Mouse (Mus musculus) lung, embryonic 16.5 days (tissue): ENCODE measurements around the gene Pithd1. TPM values are rescaled to one million over a fixed set of nuclear protein-coding genes. Genes with fewer than 3 reads are reported as not detected.
A peak's percentile ranks its signal among the peaks of the same experiment; 100 is the strongest.

ENCODE experiments used
- ATAC-seq: fragments of 200-750 bp; cut with Nextera tagmentation; 2 replicates; pipeline ENCODE4 v1.8.0; 2017; ENCODE audit warnings: low read depth, mild to moderate bottlenecking, moderate library complexity
- H3K27ac ChIP-seq: fragments of 300-500 bp; sonication (generic); 2 replicates; pipeline ENCODE4 v1.5.1; 2014; ENCODE audit warnings: mild to moderate bottlenecking, control low read depth, low read length
- H3K27me3 ChIP-seq: fragments of 300-500 bp; sonication (generic); 2 replicates; pipeline ENCODE4 v1.6.1; 2014; ENCODE audit warnings: low read depth, low read length, mixed read lengths; ENCODE audit not compliant: control insufficient read depth, insufficient read depth
- H3K36me3 ChIP-seq: fragments of 300-500 bp; sonication (generic); 2 replicates; pipeline ENCODE4 v1.6.1; 2014; ENCODE audit warnings: low read length; ENCODE audit not compliant: control insufficient read depth, insufficient read depth
- H3K4me1 ChIP-seq: fragments of 300-500 bp; sonication (generic); replicated peaks from 2 replicates; pipeline ENCODE4 v1.6.1; 2014; ENCODE audit warnings: low read length, mixed read lengths; ENCODE audit not compliant: control insufficient read depth, insufficient read depth
- H3K4me2 ChIP-seq: fragments of 300-500 bp; sonication (generic); 2 replicates; pipeline ENCODE4 v1.6.1; 2014; ENCODE audit warnings: low read depth, low read length, control low read depth
- H3K4me3 ChIP-seq: fragments of 300-500 bp; sonication (generic); 2 replicates; pipeline ENCODE4 v1.5.1; 2014; ENCODE audit warnings: mild to moderate bottlenecking, low read length, control low read depth
- H3K9ac ChIP-seq: fragments of 300-500 bp; sonication (generic); 2 replicates; pipeline ENCODE4 v1.6.1; 2014; ENCODE audit warnings: low read length, control low read depth
- H3K9me3 ChIP-seq: fragments of 300-500 bp; sonication (generic); 2 replicates; pipeline ENCODE4 v1.6.1; 2016; ENCODE audit warnings: low read length; ENCODE audit not compliant: control insufficient read depth
- WGBS: fragments of 180-500 bp; shearing (Covaris S2); extraction: QIAGEN DNeasy Blood & Tissue Kit; methylation state at CpG from one replicate; pipeline ENCODE4 v1.1.7; 2014; 5-methylcytosine and 5-hydroxymethylcytosine counted together
- polyA plus RNA-seq: library from polyadenylated mRNA; unstranded; fragments of >200 nt; fragmentation: Nextera tagmentation; extraction: Ambion mirVana; gene quantifications from 2 replicates; pipeline ENCODE4 v1.2.1, GENCODE M21; 2015

Gene Pithd1
- polyA plus RNA-seq, 1 experiment from 2014 or later, result 49.3 TPM

GRCm38 (mm10) chr4:135966283-135966682, 20.8 kb downstream of the Pithd1 start:
- H3K9me3 ChIP-seq, result no peaks in the 10 kb centered on the region
- H3K4me1 ChIP-seq, result peaks cover 12% of the 10 kb centered on the region
- H3K9ac ChIP-seq, result no peak overlapping the region
- no peak for ATAC-seq
- no peak overlapping the region for H3K4me2 ChIP-seq
- 92% methylated on average over 16 of the region's 16 CpGs for WGBS
- H3K27me3 ChIP-seq, result no peaks in the 10 kb centered on the region
- peaks cover 19% of the 10 kb centered on the region for H3K36me3 ChIP-seq
- H3K27ac ChIP-seq, result no peak overlapping the region
- H3K4me3 ChIP-seq, result no peak overlapping the region

- no peak overlapping the region for H3K4me2 ChIP-seq
Observed at GRCm38 (mm10) chr4:135965113-135965512, 22.0 kb downstream of the Pithd1 start.

DNA sequence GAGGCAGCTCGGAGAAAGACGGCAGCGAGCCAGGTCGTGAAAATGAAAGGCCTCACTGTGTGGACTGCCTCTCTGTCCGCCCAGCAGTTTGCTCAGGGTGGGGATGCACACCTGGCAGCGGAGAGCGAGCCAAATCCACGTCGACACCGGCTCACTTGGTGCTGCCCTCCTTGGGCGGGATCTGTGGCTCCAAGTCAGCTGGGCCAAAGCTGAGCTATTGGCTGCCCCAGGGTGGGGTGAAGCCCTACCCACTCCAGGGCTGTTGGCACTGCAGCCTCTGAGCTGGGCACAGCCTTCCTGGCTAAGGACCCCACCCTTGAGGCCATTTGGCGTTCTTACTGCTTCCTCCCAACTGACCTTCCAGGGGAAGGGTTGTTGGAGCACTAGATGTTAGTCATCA, 22.6 kb downstream of the Pithd1 start:
- Histone ChIP-seq H3K27ac (peak overlapping the region; percentile 84), H3K4me1 (peaks cover 11% of the 10 kb centered on the region), H3K9me3 (no peaks in the 10 kb centered on the region), H3K36me3 (peaks cover 17% of the 10 kb centered on the region), H3K4me2 (peak overlapping the region; percentile 95), H3K4me3 (peak overlapping the region; percentile 82), H3K9ac (peak overlapping the region; percentile 83), H3K27me3 (no peaks in the 10 kb centered on the region)
- 3% methylated on average over 12 of the region's 12 CpGs for WGBS
- ATAC-seq, result peak; percentile 52

More at GRCm38 (mm10) chr4:135965113-135965512, 22.0 kb downstream of the Pithd1 start:
- peaks cover 11% of the 10 kb centered on the region for H3K4me1 ChIP-seq
- no peaks in the 10 kb centered on the region for H3K9me3 ChIP-seq
- no peak overlapping the region for H3K9ac ChIP-seq
- no peak for ATAC-seq
- no peak overlapping the region for H3K27ac ChIP-seq
- 76% methylated on average over 9 of the region's 9 CpGs for WGBS
- H3K4me3 ChIP-seq, result no peak overlapping the region
- H3K36me3 ChIP-seq, result peaks cover 21% of the 10 kb centered on the region
- H3K27me3 ChIP-seq, result no peaks in the 10 kb centered on the region

DNA sequence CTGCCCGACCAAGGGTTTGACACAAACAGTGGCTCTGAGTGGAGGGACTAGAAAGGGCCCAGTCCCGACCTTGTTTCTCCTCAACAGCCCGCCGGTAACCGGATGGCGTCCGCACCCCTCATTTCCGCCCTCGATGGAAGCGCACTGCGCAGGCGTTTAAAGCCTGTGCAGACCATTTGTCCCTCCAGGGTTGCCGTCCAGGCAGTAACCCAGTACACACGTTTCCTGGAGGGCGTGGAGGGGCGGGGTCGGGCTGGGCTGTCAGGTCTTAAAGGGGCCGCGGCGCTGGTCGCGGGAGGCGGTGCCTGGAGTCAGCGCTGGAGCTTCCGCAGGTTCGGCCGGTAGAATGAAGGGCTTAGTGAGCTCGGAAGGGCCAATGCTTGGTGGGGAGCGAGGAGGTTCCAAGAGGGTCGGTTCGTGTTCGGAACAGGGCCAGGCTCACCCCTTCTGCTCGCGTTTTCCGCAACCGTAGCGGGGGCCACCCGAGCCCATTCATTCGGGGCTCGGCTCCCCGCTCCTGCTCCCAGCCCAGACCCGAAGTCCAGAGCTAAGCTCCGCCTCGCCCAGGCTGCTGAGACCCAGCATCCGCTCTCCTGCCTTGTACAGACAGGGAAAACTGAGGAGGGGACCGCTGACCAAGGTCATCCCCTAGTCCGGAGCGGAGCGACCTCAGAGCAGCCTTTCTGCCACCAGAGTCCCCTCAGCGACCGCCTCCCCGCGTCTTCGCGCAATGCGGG, 23.4 kb downstream of the Pithd1 start, which contains the start of gene Gale:
Gene Gale, plus strand, starts transcription at position 271 of the 737 bp plus-strand sequence.
- Histone ChIP-seq H3K9ac (peak within 1 kb of the TSS; percentile 89), H3K9me3 (no peaks in the 10 kb centered on the region), H3K36me3 (peaks cover 18% of the 10 kb centered on the region), H3K27me3 (no peaks in the 10 kb centered on the region), H3K27ac (peak within 1 kb of the TSS; percentile 90), H3K4me2 (peak within 1 kb of the TSS; percentile 95), H3K4me3 (peak within 1 kb of the TSS; percentile 82), H3K4me1 (peaks cover 11% of the 10 kb centered on the region)
- ATAC-seq, result peak; percentile 95
- WGBS, result under 1% methylated on average over 56 of the region's 56 CpGs

- H3K4me1 ChIP-seq, result peaks cover 11% of the 10 kb centered on the region
- no peaks in the 10 kb centered on the region for H3K9me3 ChIP-seq
- 4% methylated on average over 15 of the region's 15 CpGs for WGBS
- H3K36me3 ChIP-seq, result peaks cover 15% of the 10 kb centered on the region
- peak overlapping the region; percentile 82 for H3K4me3 ChIP-seq
- H3K27ac ChIP-seq, result peak overlapping the region; percentile 90
- H3K4me2 ChIP-seq, result peak overlapping the region; percentile 95
- peak; percentile 8; the same call in 1 of the 2 replicates for ATAC-seq
- peak overlapping the region; percentile 89 for H3K9ac ChIP-seq
- H3K27me3 ChIP-seq, result no peaks in the 10 kb centered on the region
Observed at GRCm38 (mm10) chr4:135962946-135963345, 24.1 kb downstream of the Pithd1 start.

DNA sequence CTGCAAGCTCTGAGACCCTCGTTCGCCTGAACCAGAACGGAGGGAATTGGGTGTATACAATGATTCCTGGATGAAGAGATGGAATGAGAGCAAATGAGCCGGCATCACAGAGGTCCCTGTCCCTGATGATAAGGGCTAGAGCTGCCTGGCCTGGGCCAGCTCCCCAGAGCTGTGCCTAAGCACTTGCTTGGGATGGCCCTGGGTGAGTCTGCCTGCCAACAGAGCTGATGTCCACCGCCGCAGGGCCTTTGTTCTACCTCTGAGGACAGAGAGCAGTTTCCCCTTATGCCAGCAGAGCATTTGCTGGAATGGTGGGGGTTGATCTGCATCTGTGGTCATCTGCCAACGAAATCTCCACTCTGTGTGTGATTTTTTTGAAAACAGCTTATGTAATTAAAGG, 24.9 kb downstream of the Pithd1 start:
- H3K27me3 ChIP-seq, result no peaks in the 10 kb centered on the region
- no peak overlapping the region for H3K9ac ChIP-seq
- peaks cover 13% of the 10 kb centered on the region for H3K36me3 ChIP-seq
- no peak overlapping the region for H3K4me3 ChIP-seq
- WGBS, result 80% methylated on average over 7 of the region's 7 CpGs
- no peaks in the 10 kb centered on the region for H3K9me3 ChIP-seq
- ATAC-seq, result no peak
- peaks cover 11% of the 10 kb centered on the region for H3K4me1 ChIP-seq
- H3K4me2 ChIP-seq, result no peak overlapping the region
- H3K27ac ChIP-seq, result no peak overlapping the region

DNA sequence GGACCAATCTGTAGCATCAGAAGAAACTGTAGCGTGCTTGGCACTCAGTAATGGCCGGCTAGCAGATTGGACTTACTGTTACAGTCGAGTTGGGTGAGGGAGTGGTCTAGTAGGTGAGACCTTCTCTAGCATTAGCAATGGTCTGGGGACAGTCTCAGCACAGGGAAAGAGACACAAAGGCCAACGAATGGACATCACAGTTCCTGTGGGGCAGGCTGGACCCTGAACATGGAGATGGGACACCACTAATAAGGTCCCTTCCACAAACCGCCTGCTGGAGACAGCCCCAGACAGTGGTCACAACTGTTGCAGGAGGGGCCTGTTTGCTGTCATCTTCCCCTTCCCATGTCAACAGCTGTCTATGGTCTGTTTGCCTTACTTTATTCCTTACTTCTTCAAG, 25.4 kb downstream of the Pithd1 start:
- H3K27ac ChIP-seq, result no peak overlapping the region
- H3K4me1 ChIP-seq, result peaks cover 11% of the 10 kb centered on the region
- no peak overlapping the region for H3K9ac ChIP-seq
- H3K36me3 ChIP-seq, result peaks cover 11% of the 10 kb centered on the region; the same call in 1 of the 2 replicates
- no peak for ATAC-seq
- 87% methylated on average over 5 of the region's 5 CpGs for WGBS
- H3K4me2 ChIP-seq, result no peak overlapping the region
- H3K4me3 ChIP-seq, result no peak overlapping the region
- H3K9me3 ChIP-seq, result no peaks in the 10 kb centered on the region
- no peaks in the 10 kb centered on the region for H3K27me3 ChIP-seq

GRCm38 (mm10) chr4:135960717-135961116, 26.3 kb downstream of the Pithd1 start:
- no peak for ATAC-seq
- WGBS, result 25% methylated on average over 5 of the region's 5 CpGs
- H3K27ac ChIP-seq, result no peak overlapping the region

GRCm38 (mm10) chr4:135958354-135958753, 28.7 kb downstream of the Pithd1 start:
- Histone ChIP-seq H3K9me3 (no peaks in the 10 kb centered on the region), H3K36me3 (peaks cover 13% of the 10 kb centered on the region; the same call in 1 of the 2 replicates)

More at GRCm38 (mm10) chr4:135960717-135961116, 26.3 kb downstream of the Pithd1 start:
- Histone ChIP-seq H3K36me3 (peaks cover 12% of the 10 kb centered on the region; the same call in 1 of the 2 replicates), H3K9me3 (no peaks in the 10 kb centered on the region), H3K4me3 (no peak overlapping the region), H3K4me1 (peaks cover 11% of the 10 kb centered on the region), H3K27me3 (no peaks in the 10 kb centered on the region), H3K4me2 (no peak overlapping the region), H3K9ac (no peak overlapping the region)

More at GRCm38 (mm10) chr4:135958354-135958753, 28.7 kb downstream of the Pithd1 start:
- Histone ChIP-seq H3K9ac (no peak overlapping the region), H3K4me2 (no peak overlapping the region), H3K27ac (no peak overlapping the region), H3K27me3 (no peaks in the 10 kb centered on the region), H3K4me3 (no peak overlapping the region), H3K4me1 (peaks cover 4% of the 10 kb centered on the region; the same call in 1 of the 2 replicates)
- no peak for ATAC-seq
- 55% methylated on average over 8 of the region's 8 CpGs for WGBS
